Mouse (Mus musculus): Measurements from ENCODE around the gene Sycp2. TPM values are rescaled to one million over a fixed set of nuclear protein-coding genes. Genes with fewer than 3 reads are reported as not detected.

The Sycp2 gene
- total and polyA plus RNA-seq, 2 experiments from 2014 or later: 0.12 TPM; not detected in 1

GRCm38 (mm10) chr2:178413481-178414260 lies 6.2 kb upstream of the Sycp2 start:
- ATAC-seq (ENCODE audit: insufficient read depth, low read depth) (no peak), DNase-seq (ENCODE audit: low spot score) (no peak)
- TF ChIP-seq EP300 (IDR thresholded peaks at IDR 0.05; ENCODE audit: low read depth): no peak
- no peak for TF ChIP-seq CTCF (IDR thresholded peaks at IDR 0.05; ENCODE audit: low read depth)
- peak overlapping the region; percentile 68 for H3K4me3 ChIP-seq (ENCODE audit: low read depth, low read length)
- 12% methylated on average over 71 of the region's 75 CpGs for WGBS
- H3K4me2 ChIP-seq (ENCODE audit: low read depth, low read length): peak overlapping the region; percentile 96
- peaks cover 20% of the 10 kb centered on the region for H3K4me1 ChIP-seq (ENCODE audit: control insufficient read depth, insufficient read depth)
- H3K27ac ChIP-seq (ENCODE audit: low read depth): peak overlapping the region; percentile 90
- H3K9me3 ChIP-seq (replicated peaks; ENCODE audit: control insufficient read depth, low read length): no peaks in the 10 kb centered on the region
- no peaks in the 10 kb centered on the region for H3K27me3 ChIP-seq (ENCODE audit: control insufficient read depth, insufficient read depth, low read length)
- peaks cover 13% of the 10 kb centered on the region for H3K36me3 ChIP-seq (replicated peaks; ENCODE audit: control insufficient read depth, insufficient read depth, low read length)
- peak overlapping the region; percentile 49 for H3K9ac ChIP-seq (replicated peaks; ENCODE audit: low read depth, low read length)

DNA sequence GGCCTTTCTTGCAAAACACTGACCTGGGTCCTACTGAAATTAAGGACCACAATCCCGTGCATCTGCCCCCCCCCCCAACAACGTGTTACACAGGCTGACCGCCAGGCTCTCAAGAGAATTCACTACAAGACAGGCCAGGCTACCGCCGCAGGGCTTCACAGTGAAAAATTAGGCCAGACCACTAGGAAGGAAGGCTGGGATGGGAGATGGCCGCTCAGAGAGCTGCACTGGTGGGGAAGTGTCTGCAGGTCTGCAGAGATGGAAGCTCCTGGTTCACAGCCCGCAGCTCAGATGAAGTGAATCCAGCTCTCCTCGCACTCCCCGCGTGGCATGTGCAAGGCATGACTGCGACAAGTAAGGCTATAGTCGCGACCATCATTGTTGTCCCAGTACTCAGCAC lies 5.6 kb upstream of the Sycp2 start:
- H3K9ac ChIP-seq (replicated peaks; ENCODE audit: low read depth, low read length): peak overlapping the region; percentile 49; the same call in 1 of the 2 replicates
- ATAC-seq (ENCODE audit: insufficient read depth, low read depth) (peak; percentile 18; the same call in 1 of the 2 replicates), DNase-seq (ENCODE audit: low spot score) (no peak)
- H3K36me3 ChIP-seq (replicated peaks; ENCODE audit: control insufficient read depth, insufficient read depth, low read length): peaks cover 7% of the 10 kb centered on the region
- no peaks in the 10 kb centered on the region for H3K27me3 ChIP-seq (ENCODE audit: control insufficient read depth, insufficient read depth, low read length)
- H3K27ac ChIP-seq (ENCODE audit: low read depth): peak overlapping the region; percentile 90
- H3K4me2 ChIP-seq (ENCODE audit: low read depth, low read length): peak overlapping the region; percentile 96
- WGBS: 42% methylated on average over 13 of the region's 13 CpGs
- peaks cover 20% of the 10 kb centered on the region for H3K4me1 ChIP-seq (ENCODE audit: control insufficient read depth, insufficient read depth)
- no peak; the same call in 1 of the 2 replicates for TF ChIP-seq EP300 (IDR thresholded peaks at IDR 0.05; ENCODE audit: low read depth)
- H3K4me3 ChIP-seq (ENCODE audit: low read depth, low read length): peak overlapping the region; percentile 68
- H3K9me3 ChIP-seq (replicated peaks; ENCODE audit: control insufficient read depth, low read length): no peaks in the 10 kb centered on the region

- Histone ChIP-seq H3K27ac (ENCODE audit: low read depth) (peak overlapping the region; percentile 90), H3K9me3 (replicated peaks; ENCODE audit: control insufficient read depth, low read length) (no peaks in the 10 kb centered on the region), H3K4me1 (ENCODE audit: control insufficient read depth, insufficient read depth) (peaks cover 20% of the 10 kb centered on the region), H3K36me3 (replicated peaks; ENCODE audit: control insufficient read depth, insufficient read depth, low read length) (0 out of 2 replicates have a peak, but pooled peaks cover 2% of the 10 kb centered on the region), H3K27me3 (ENCODE audit: control insufficient read depth, insufficient read depth, low read length) (0 out of 2 replicates have a peak, but pooled peaks cover under 1% of the 10 kb centered on the region), H3K9ac (replicated peaks; ENCODE audit: low read depth, low read length) (peak overlapping the region; percentile 49), H3K4me2 (ENCODE audit: low read depth, low read length) (peak overlapping the region; percentile 96), H3K4me3 (ENCODE audit: low read depth, low read length) (peak overlapping the region; percentile 68)
- ATAC-seq (ENCODE audit: insufficient read depth, low read depth) (peak; percentile 63), DNase-seq (ENCODE audit: low spot score) (peak; percentile 87)
- WGBS: 17% methylated on average over 6 of the region's 6 CpGs
- peak; percentile 19; the same call in 1 of the 2 replicates for TF ChIP-seq EP300 (IDR thresholded peaks at IDR 0.05; ENCODE audit: low read depth)
- no peak for TF ChIP-seq CTCF (IDR thresholded peaks at IDR 0.05; ENCODE audit: low read depth)
Measured at GRCm38 (mm10) chr2:178412598-178412997, 5.1 kb upstream of the Sycp2 start.

GRCm38 (mm10) chr2:178410286-178410685 lies 2.8 kb upstream of the Sycp2 start:
- Histone ChIP-seq H3K27me3 (ENCODE audit: control insufficient read depth, insufficient read depth, low read length) (0 out of 2 replicates have a peak, but pooled peaks cover 6% of the 10 kb centered on the region), H3K9ac (replicated peaks; ENCODE audit: low read depth, low read length) (no peak overlapping the region), H3K36me3 (replicated peaks; ENCODE audit: control insufficient read depth, insufficient read depth, low read length) (no peaks in the 10 kb centered on the region), H3K4me2 (ENCODE audit: low read depth, low read length) (no peak overlapping the region), H3K27ac (ENCODE audit: low read depth) (no peak overlapping the region), H3K4me1 (ENCODE audit: control insufficient read depth, insufficient read depth) (peaks cover 11% of the 10 kb centered on the region), H3K4me3 (ENCODE audit: low read depth, low read length) (no peak overlapping the region), H3K9me3 (replicated peaks; ENCODE audit: control insufficient read depth, low read length) (no peaks in the 10 kb centered on the region)
- no peak for ATAC-seq (ENCODE audit: insufficient read depth, low read depth)
- WGBS: 72% methylated on average over 6 of the region's 6 CpGs
- no peak for DNase-seq (ENCODE audit: low spot score)
- TF ChIP-seq CTCF (IDR thresholded peaks at IDR 0.05; ENCODE audit: low read depth) (no peak), EP300 (IDR thresholded peaks at IDR 0.05; ENCODE audit: low read depth) (no peak)

DNA sequence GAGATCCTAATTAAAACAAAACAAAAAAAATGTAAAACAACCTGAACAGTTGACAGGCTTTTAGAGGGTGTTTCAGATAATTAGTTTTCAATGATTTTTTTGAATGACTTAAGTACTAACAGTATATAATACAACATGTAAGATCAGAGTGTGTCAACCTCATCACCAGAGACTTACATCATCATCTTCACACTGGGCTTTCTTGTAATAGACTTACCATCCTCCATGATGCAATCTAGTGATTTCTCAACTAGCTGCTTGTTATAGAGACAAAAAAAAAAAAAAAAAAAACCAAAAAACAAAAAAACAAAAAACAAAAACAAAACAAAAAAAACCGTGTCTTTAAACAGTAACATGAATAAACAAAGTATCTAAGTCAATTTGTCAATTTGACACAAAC lies 1.5 kb upstream of the Sycp2 start:
- Histone ChIP-seq H3K4me1 (ENCODE audit: control insufficient read depth, insufficient read depth) (peaks cover 11% of the 10 kb centered on the region), H3K4me2 (ENCODE audit: low read depth, low read length) (no peak overlapping the region), H3K36me3 (replicated peaks; ENCODE audit: control insufficient read depth, insufficient read depth, low read length) (no peaks in the 10 kb centered on the region), H3K27ac (ENCODE audit: low read depth) (no peak overlapping the region), H3K9me3 (replicated peaks; ENCODE audit: control insufficient read depth, low read length) (no peaks in the 10 kb centered on the region), H3K27me3 (ENCODE audit: control insufficient read depth, insufficient read depth, low read length) (0 out of 2 replicates have a peak, but pooled peaks cover 6% of the 10 kb centered on the region), H3K4me3 (ENCODE audit: low read depth, low read length) (no peak overlapping the region), H3K9ac (replicated peaks; ENCODE audit: low read depth, low read length) (no peak overlapping the region)
- TF ChIP-seq EP300 (IDR thresholded peaks at IDR 0.05; ENCODE audit: low read depth) (no peak), CTCF (IDR thresholded peaks at IDR 0.05; ENCODE audit: low read depth) (no peak)
- DNase-seq (ENCODE audit: low spot score) (no peak), ATAC-seq (ENCODE audit: insufficient read depth, low read depth) (no peak)
- 44% methylated on average over 1 of the region's 1 CpGs for WGBS
